Mouse (Mus musculus) liver, embryonic 14.5 days (tissue): Measurements from ENCODE around the gene Abhd5.

Source experiments
- CTCF ChIP-seq: IDR thresholded peaks from 2 replicates; pipeline ENCODE4 v1.5.1; 2016; ENCODE audit warnings: antibody characterized with exemption, low read depth, control low read depth
- EP300 ChIP-seq: IDR thresholded peaks from 2 replicates; pipeline ENCODE4 v1.6.1; 2016; ENCODE audit warnings: antibody characterized with exemption, low read depth

DNA sequence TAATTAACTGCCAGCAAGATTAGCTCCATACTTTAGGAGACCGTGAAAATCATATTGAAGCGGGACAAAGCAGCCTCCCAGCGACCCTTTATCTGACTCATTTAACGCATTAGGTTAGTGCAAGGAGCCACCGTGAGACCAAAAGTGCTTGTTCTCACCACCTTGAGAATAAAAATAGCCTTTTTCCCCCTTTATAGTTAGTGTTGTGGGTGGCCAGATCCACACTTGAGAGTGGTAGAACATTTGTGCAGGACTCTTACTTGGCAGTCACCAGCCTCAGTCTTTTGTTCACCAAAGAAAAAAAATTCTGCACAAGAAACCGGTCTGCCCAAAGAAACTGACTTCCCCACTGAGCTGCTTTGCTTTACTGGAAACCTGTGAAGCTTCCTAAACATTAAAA lies 29.6 kb downstream of the Abhd5 start:
- TF ChIP-seq CTCF (no peak), EP300 (no peak)
